ENCODE assay signal across 24 mouse cellular contexts in the genomic region with DNA sequence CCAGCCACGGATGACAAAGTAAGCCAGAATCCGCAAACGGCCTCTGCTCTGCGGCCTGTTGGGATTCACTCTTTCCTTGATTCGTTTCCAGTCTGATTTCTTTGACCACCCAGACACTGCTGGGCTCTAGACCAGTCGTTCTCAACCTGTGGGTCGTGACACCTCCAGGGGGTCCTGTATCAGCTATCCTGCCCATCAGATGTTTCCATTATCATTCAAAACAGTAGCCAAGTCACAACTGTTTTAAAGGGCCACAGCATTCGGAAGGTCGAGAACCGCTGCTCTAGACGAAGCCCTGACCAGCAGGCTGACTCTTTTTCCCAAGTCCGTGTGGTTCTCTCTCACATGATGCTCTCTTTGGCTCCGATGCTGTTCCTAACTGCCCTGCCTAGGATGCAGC. TPM values are rescaled to one million over a fixed set of nuclear protein-coding genes. Genes with fewer than 3 reads are reported as not detected.
"Had no signal": no experiment of that assay in that cellular context is flagged by ENCODE, and none has a peak within 500 bp of the region (broad histone marks: within the 10 kb centered on the region; RNA-seq: fewer than 3 reads in every experiment).

No protein-coding gene starts in this region.

- H3K36me3 ChIP-seq: intestine, embryonic 15.5 days; limb, embryonic 12.5 days; liver, embryonic 13.5 days had no signal

- ATAC-seq: hindbrain, embryonic 16.5 days; inflammation-experienced regulatory T-cells, adult 6 months; intestine, embryonic 15.5 days; intestine, postnatal 0 days had no signal

- H3K4me3 ChIP-seq: heart, adult 2 months; intestine, embryonic 15.5 days; layer of hippocampus, adult 2 months; left cerebral cortex, adult 2 months; limb, embryonic 10.5 days; limb, embryonic 12.5 days; liver, embryonic 13.5 days had no signal

- H3K9me3 ChIP-seq: intestine, embryonic 15.5 days; limb, embryonic 10.5 days; limb, embryonic 12.5 days; liver, embryonic 13.5 days had no signal

- H3K4me1 ChIP-seq: liver, embryonic 13.5 days had no signal

- H3K4me2 ChIP-seq: heart, embryonic 11.5 days; hindbrain, embryonic 14.5 days; intestine, embryonic 15.5 days; limb, embryonic 12.5 days; liver, embryonic 11.5 days; liver, embryonic 13.5 days had no signal

- DNase-seq: gastrocnemius, postnatal 14 days; gastrocnemius, postnatal 36 days; heart, adult 11 months; heart, adult 2 months; heart, postnatal 10 days; heart, postnatal 4 days; kidney, adult 18-20 months; kidney, adult 8-10 months; kidney, postnatal 10 days; kidney, postnatal 25 days; kidney, postnatal 4 days; liver; liver, embryonic 13.5 days had no signal

- H3K27ac ChIP-seq: heart, adult 2 months; hindbrain, embryonic 14.5 days; intestine, embryonic 15.5 days; layer of hippocampus, adult 2 months; left cerebral cortex, adult 2 months; limb, embryonic 12.5 days; liver, embryonic 13.5 days had no signal

- H3K9ac ChIP-seq: hindbrain, embryonic 14.5 days; intestine, embryonic 15.5 days; limb, embryonic 12.5 days; liver, embryonic 13.5 days had no signal

- H3K27me3 ChIP-seq: limb, embryonic 12.5 days had no signal

RNA-seq across cellular contexts. Expression of gene Fzd10, which starts 7.2 kb away (rescaled TPM):
- total RNA-seq: heart, adult 2 months had no signal
- polyA plus RNA-seq: inflammation-experienced regulatory T-cells, adult 6 months had no signal
